Mouse (Mus musculus) G1E (cell line): ENCODE results near the gene Enox1.

ENCODE experiments used
- CTCF ChIP-seq: IDR thresholded peaks from 2 replicates; pipeline ENCODE4 v1.5.1; 2012; ENCODE audit warnings: low read depth, low read length, inconsistent platforms, mixed read lengths
- GATA1 ChIP-seq: IDR thresholded peaks from 2 replicates; pipeline ENCODE4 v1.6.1; 2012; ENCODE audit warnings: borderline replicate concordance, low read length, inconsistent platforms, mixed read lengths
- GATA2 ChIP-seq: IDR thresholded peaks from 2 replicates; pipeline ENCODE4 v1.6.1; 2012; ENCODE audit warnings: low read depth, low read length, inconsistent platforms, borderline replicate concordance

DNA sequence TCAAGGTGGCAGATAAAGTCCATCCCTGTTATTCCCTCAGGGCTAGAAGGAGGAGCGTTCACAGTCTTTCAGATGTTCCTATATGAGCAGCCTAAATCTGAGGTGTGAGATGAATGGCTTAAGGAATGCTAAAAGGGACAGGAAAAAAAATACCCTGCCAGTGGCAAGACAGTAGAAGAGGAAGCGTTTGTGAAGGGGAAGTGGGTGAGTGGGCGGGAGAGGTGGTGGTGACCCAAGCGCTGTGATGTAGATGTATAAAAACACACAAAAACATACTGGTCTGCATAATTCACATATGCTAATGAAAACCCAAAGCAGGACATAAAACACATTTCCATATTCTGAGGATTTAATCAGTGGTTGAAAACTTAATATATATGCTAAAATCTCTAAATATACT, 367.7 kb downstream of the Enox1 start:
- TF ChIP-seq CTCF (no peak), GATA2 (no peak), GATA1 (no peak)
